Mouse (Mus musculus) spleen, adult 2 months (tissue): Measurements from ENCODE around the gene Olfr165. TPM values are rescaled to one million over a fixed set of nuclear protein-coding genes. Genes with fewer than 3 reads are reported as not detected.
"Not testable (repeated sequence)": the region's sequence is repeated elsewhere in the genome, so short reads cannot be mapped to it uniquely, and the experiment has no call there.

Experiments used
- DNase-seq, 2 experiments: peaks; one replicate each; pipeline versions ENCODE4 v3.0.0 to v3.0.0-alpha.2; 2012 to 2021; ENCODE audit warnings: low spot score in 2 of 2, low read depth in 1 of 2
- H3K27ac ChIP-seq: fragments of 200-500 bp; 2 replicates; pipeline ENCODE4 v1.5.1; 2012; ENCODE audit warnings: low read length, inconsistent platforms; ENCODE audit not compliant: insufficient read depth
- H3K27me3 ChIP-seq: fragments of 200-500 bp; 2 replicates; pipeline ENCODE4 v1.6.1; 2012; ENCODE audit warnings: mild to moderate bottlenecking, moderate library complexity, low read length, inconsistent platforms; ENCODE audit not compliant: control insufficient read depth, insufficient read depth
- H3K36me3 ChIP-seq: fragments of 200-500 bp; 2 replicates; pipeline ENCODE4 v1.6.1; 2012; ENCODE audit warnings: mild to moderate bottlenecking, low read length, inconsistent platforms; ENCODE audit not compliant: control insufficient read depth, insufficient read depth
- H3K4me1 ChIP-seq: fragments of 200-500 bp; 2 replicates; pipeline ENCODE4 v1.6.1; 2011; ENCODE audit warnings: inconsistent platforms; ENCODE audit not compliant: control insufficient read depth, insufficient read depth, insufficient read length
- H3K4me3 ChIP-seq: fragments of 200-500 bp; 2 replicates; pipeline ENCODE4 v1.5.1; 2011; ENCODE audit warnings: mild to moderate bottlenecking, inconsistent platforms; ENCODE audit not compliant: insufficient read depth, insufficient read length; ENCODE audit errors: extremely low read depth
- CTCF ChIP-seq: fragments of 200-500 bp; IDR thresholded peaks from 2 replicates; pipeline ENCODE4 v1.5.1; 2011; ENCODE audit warnings: mild to moderate bottlenecking, inconsistent platforms; ENCODE audit not compliant: insufficient read depth, insufficient read length, insufficient replicate concordance; ENCODE audit errors: extremely low read depth
- POLR2A ChIP-seq: fragments of 200-500 bp; IDR thresholded peaks from 2 replicates; pipeline ENCODE4 v1.6.1; 2011; ENCODE audit warnings: low read depth, low read length, inconsistent platforms
- WGBS: fragments of 180-500 bp; shearing (Covaris S2); methylation state at CpG from one replicate; pipeline ENCODE4 v1.1.7; 2018; 5-methylcytosine and 5-hydroxymethylcytosine counted together
- polyA plus RNA-seq: library from polyadenylated mRNA; depleted of rRNA; stranded (reverse); fragments of >200 nt; gene quantifications from 2 replicates; pipeline ENCODE4 v1.2.3, GENCODE M21; 2012; rRNA removed

Olfr165 gene
- polyA plus RNA-seq = not detected in 2 replicates

DNA sequence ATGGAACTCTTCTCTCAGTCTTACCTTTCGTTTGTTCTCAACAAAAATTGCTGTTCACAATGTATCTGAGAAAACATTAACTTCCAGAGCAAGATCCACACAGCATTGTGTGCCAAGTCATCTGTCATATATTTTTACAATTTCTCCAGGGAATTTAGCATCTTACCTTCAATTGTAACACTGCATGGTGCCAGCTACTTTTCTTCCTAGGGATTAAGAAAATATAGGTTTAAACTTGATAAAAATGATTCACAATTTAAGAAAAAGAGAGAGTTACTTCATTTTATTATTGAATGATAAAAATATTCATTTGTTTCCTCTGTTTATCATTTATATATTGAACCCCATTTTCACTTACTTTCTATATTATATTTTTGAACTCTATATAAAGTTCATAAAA lies at the start of gene Olfr165:
Gene Olfr165, minus strand, starts transcription at position 101 of the 400 bp plus-strand sequence.
- Histone ChIP-seq H3K36me3 (no peaks in the 10 kb centered on the region), H3K27me3 (no peaks in the 10 kb centered on the region), H3K27ac (no peak within 1 kb of the TSS), H3K4me1 (no peaks in the 10 kb centered on the region), H3K4me3 (no peak within 1 kb of the TSS)
- no peak for DNase-seq
- 52% methylated on average over 1 of the region's 1 CpGs for WGBS
- no peak for TF ChIP-seq CTCF
- TF ChIP-seq POLR2A = no peak

GRCm38 (mm10) chr16:19464365-19464764 lies 41.4 kb upstream of the Olfr165 start:
- DNase-seq = no peak
- Histone ChIP-seq H3K4me3 (no peak overlapping the region), H3K27ac (no peak overlapping the region), H3K36me3 (no peaks in the 10 kb centered on the region), H3K4me1 (no peaks in the 10 kb centered on the region), H3K27me3 (no peaks in the 10 kb centered on the region)
- TF ChIP-seq CTCF = no peak
- TF ChIP-seq POLR2A = no peak
- WGBS = 88% methylated on average over 1 of the region's 1 CpGs

DNA sequence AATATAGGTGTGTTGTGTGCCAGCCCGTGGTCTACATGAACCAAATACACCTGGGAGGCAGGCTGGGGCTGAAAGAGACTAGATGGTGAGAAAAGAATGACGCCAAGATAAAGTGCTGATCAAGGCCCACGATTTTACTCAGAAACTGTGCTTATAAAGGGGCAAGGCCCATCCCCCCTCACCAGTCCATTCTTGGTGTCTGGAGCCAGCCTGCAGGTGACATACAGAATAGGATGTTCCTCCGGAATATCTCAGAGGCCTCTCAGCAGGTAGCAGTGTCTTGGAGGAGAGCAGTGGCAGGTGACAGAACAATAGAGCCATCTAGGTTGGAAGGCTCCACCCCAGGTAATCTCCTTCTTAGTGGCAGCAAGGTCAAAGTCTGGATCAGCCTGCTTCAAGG lies 35.8 kb upstream of the Olfr165 start:
- not testable (repeated sequence) for H3K27ac ChIP-seq, H3K36me3 ChIP-seq, DNase-seq, H3K27me3 ChIP-seq, H3K4me1 ChIP-seq, H3K4me3 ChIP-seq
- WGBS = 78% methylated on average over 4 of the region's 4 CpGs

- H3K36me3 ChIP-seq = no peaks in the 10 kb centered on the region
- DNase-seq = no peak
- WGBS = 57% methylated on average over 3 of the region's 3 CpGs
- TF ChIP-seq POLR2A = no peak
- no peak for TF ChIP-seq CTCF
- no peak overlapping the region for H3K27ac ChIP-seq
- H3K27me3 ChIP-seq = no peaks in the 10 kb centered on the region
- H3K4me1 ChIP-seq = no peaks in the 10 kb centered on the region
- H3K4me3 ChIP-seq = no peak overlapping the region
Measured at GRCm38 (mm10) chr16:19387984-19388383, 35.0 kb downstream of the Olfr165 start.

Other genes with a start within 250 kb of the Olfr165 start
- gene Olfr164, start 109.1 kb downstream of the Olfr165 start, polyA plus RNA-seq = not detected in 2 replicates
- 0.07 and 0.08 TPM in 2 replicates for gene Olfr166, start 60.6 kb upstream of the Olfr165 start, polyA plus RNA-seq
- gene Olfr167, start 99.1 kb upstream of the Olfr165 start, polyA plus RNA-seq = not detected in 2 replicates
- not detected in 2 replicates for gene Olfr168, start 112.4 kb upstream of the Olfr165 start, polyA plus RNA-seq
- gene Olfr169, start 148.7 kb upstream of the Olfr165 start, polyA plus RNA-seq = not detected in 2 replicates
- gene Olfr170, start 188.7 kb upstream of the Olfr165 start, polyA plus RNA-seq = not detected in 2 replicates
- gene Olfr171, start 206.8 kb upstream of the Olfr165 start, polyA plus RNA-seq = not detected in 2 replicates